Mouse (Mus musculus): ENCODE measurements around the gene Cfap43. TPM values are rescaled to one million over a fixed set of nuclear protein-coding genes. Genes with fewer than 3 reads are reported as not detected.
A peak's percentile ranks its signal among the peaks of the same experiment; 100 is the strongest.

Cfap43 gene
- polyA plus RNA-seq, 1 experiment from 2014 or later: 0.15 TPM

DNA sequence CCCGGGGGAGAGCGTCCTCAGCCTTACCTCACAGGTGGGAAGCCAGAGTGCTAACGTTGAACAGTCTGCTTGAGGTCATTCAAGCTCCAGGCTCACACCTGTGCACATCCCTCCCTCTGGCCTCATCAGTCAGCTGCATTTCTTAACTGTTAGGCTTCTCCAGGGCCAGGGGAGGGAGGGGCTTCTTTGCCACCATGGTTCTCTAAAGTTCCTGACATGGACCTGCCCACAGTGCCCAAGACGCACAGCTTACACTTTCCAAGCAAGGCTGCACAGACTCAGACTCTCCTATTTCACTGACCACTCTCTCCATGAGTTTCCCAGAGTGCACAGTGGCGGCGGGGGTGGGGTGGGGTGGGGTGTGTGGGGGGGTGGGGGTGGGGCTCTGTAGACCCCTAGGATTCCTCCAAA, 10.1 kb downstream of the Cfap43 start:
- ATAC-seq: no peak
- no peak overlapping the region for H3K9ac ChIP-seq (ENCODE audit: low read depth, low read length)
- H3K27me3 ChIP-seq (replicated peaks; ENCODE audit: control insufficient read depth, insufficient read depth, low read length): no peaks in the 10 kb centered on the region
- peaks cover 14% of the 10 kb centered on the region for H3K4me1 ChIP-seq (ENCODE audit: control insufficient read depth, insufficient read depth, low read length)
- WGBS: 24% methylated on average over 6 of the region's 6 CpGs
- H3K4me3 ChIP-seq (ENCODE audit: low read length): no peak overlapping the region
- no peak overlapping the region for H3K27ac ChIP-seq (ENCODE audit: low read length)
- H3K4me2 ChIP-seq (ENCODE audit: low read depth, low read length): peak overlapping the region; percentile 30; the same call in 1 of the 2 replicates
- H3K36me3 ChIP-seq (ENCODE audit: control insufficient read depth, insufficient read depth, low read length): no peaks in the 10 kb centered on the region
- H3K9me3 ChIP-seq (ENCODE audit: control insufficient read depth, low read length): no peaks in the 10 kb centered on the region

DNA sequence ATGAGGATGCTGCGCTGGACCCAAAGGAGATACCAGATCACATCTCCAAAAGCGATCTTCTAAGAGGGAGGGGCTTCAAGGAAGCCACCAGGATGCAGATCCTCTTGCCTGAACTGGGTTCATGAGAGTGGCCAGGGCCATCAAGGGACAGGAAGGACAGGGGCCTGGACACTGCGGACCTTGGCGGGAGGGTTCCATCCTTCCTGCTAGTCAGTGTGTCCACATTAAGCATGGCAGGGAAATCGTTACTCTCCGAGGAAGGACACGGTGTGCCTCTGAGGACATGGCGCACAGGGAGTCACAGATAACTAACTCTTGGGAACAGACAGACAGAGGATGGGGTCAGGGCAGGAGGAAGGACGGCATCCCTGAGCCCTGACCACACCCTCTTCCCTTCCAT, 11.5 kb downstream of the Cfap43 start:
- Histone ChIP-seq H3K27me3 (replicated peaks; ENCODE audit: control insufficient read depth, insufficient read depth, low read length) (no peaks in the 10 kb centered on the region), H3K27ac (ENCODE audit: low read length) (no peak overlapping the region), H3K9ac (ENCODE audit: low read depth, low read length) (no peak overlapping the region), H3K4me1 (ENCODE audit: control insufficient read depth, insufficient read depth, low read length) (peaks cover 25% of the 10 kb centered on the region), H3K9me3 (ENCODE audit: control insufficient read depth, low read length) (no peaks in the 10 kb centered on the region), H3K4me3 (ENCODE audit: low read length) (no peak overlapping the region), H3K4me2 (ENCODE audit: low read depth, low read length) (no peak overlapping the region), H3K36me3 (ENCODE audit: control insufficient read depth, insufficient read depth, low read length) (no peaks in the 10 kb centered on the region)
- 87% methylated on average over 9 of the region's 9 CpGs for WGBS
- ATAC-seq: no peak

DNA sequence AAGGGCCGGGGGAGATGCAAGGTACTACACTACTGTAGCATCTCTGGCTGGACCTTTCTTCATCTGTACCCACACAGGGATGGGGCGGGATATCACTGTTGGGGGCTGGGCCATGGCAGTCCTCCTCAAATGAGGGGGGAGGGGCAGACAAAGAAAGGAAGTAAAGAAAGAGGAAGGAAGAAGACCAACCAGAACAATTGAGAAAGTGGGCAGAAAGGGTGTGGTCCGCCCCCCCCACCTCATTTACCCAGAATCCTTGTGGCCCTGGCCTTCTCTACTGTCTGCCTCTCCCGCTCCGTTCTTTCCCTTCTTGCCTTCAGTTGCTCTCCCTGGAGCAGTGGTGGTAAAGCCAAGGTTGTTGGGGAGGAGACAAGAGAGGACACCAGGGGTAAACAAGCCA, 13.5 kb downstream of the Cfap43 start:
- no peak overlapping the region for H3K27ac ChIP-seq (ENCODE audit: low read length)
- no peak for ATAC-seq
- H3K4me3 ChIP-seq (ENCODE audit: low read length): no peak overlapping the region
- H3K9me3 ChIP-seq (ENCODE audit: control insufficient read depth, low read length): no peaks in the 10 kb centered on the region
- peaks cover 32% of the 10 kb centered on the region for H3K4me1 ChIP-seq (ENCODE audit: control insufficient read depth, insufficient read depth, low read length)
- WGBS: 82% methylated on average over 5 of the region's 5 CpGs
- H3K9ac ChIP-seq (ENCODE audit: low read depth, low read length): no peak overlapping the region
- H3K36me3 ChIP-seq (ENCODE audit: control insufficient read depth, insufficient read depth, low read length): no peaks in the 10 kb centered on the region
- no peak overlapping the region for H3K4me2 ChIP-seq (ENCODE audit: low read depth, low read length)
- H3K27me3 ChIP-seq (replicated peaks; ENCODE audit: control insufficient read depth, insufficient read depth, low read length): no peaks in the 10 kb centered on the region

DNA sequence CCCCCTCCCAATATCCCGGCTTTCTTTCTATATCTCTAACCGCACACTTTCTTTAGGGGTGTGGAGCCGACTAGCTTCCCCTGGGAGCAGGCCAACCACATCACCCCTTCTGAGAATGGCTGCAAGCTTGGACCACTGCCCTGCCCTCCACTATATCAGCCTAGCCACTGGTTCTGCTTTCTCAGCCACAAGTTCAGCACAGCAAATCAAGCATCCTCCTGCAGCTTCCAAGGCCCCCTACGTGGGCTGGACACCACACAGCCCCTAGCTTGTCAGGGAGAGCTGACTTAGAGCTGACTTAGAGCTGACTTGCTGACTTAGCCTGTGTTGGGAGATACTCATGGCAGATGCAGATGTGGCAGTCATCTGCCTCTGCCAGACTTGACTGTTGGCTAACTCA, 14.0 kb downstream of the Cfap43 start:
- Histone ChIP-seq H3K36me3 (ENCODE audit: control insufficient read depth, insufficient read depth, low read length) (no peaks in the 10 kb centered on the region), H3K9me3 (ENCODE audit: control insufficient read depth, low read length) (no peaks in the 10 kb centered on the region), H3K9ac (ENCODE audit: low read depth, low read length) (no peak overlapping the region), H3K27me3 (replicated peaks; ENCODE audit: control insufficient read depth, insufficient read depth, low read length) (no peaks in the 10 kb centered on the region), H3K4me3 (ENCODE audit: low read length) (no peak overlapping the region), H3K27ac (ENCODE audit: low read length) (no peak overlapping the region), H3K4me2 (ENCODE audit: low read depth, low read length) (no peak overlapping the region), H3K4me1 (ENCODE audit: control insufficient read depth, insufficient read depth, low read length) (peaks cover 32% of the 10 kb centered on the region)
- ATAC-seq: no peak
- 73% methylated on average over 4 of the region's 4 CpGs for WGBS

DNA sequence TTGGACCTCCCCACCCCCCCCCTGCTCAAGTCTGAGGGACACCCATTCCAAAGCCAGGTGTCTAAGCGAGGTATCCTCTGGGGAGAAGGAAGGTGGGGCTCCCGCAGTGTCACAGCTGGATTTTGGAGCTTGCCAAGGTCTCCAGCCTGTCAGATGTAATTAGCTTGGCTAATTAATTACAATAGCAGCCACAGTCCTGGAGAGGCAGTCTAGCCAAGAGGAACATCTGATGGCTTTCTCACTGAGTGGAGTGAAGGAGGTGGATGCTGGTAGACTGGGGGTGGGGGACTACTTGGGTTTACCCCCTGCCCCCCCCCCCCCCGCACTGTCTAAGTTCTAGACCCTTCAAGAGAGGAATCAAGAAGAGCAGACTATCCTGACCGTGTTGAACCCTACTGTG, 15.4 kb downstream of the Cfap43 start:
- Histone ChIP-seq H3K4me3 (ENCODE audit: low read length) (no peak overlapping the region), H3K27ac (ENCODE audit: low read length) (no peak overlapping the region), H3K9me3 (ENCODE audit: control insufficient read depth, low read length) (no peaks in the 10 kb centered on the region), H3K36me3 (ENCODE audit: control insufficient read depth, insufficient read depth, low read length) (no peaks in the 10 kb centered on the region), H3K4me2 (ENCODE audit: low read depth, low read length) (no peak overlapping the region), H3K9ac (ENCODE audit: low read depth, low read length) (no peak overlapping the region), H3K27me3 (replicated peaks; ENCODE audit: control insufficient read depth, insufficient read depth, low read length) (no peaks in the 10 kb centered on the region), H3K4me1 (ENCODE audit: control insufficient read depth, insufficient read depth, low read length) (peaks cover 21% of the 10 kb centered on the region)
- ATAC-seq: no peak
- WGBS: 71% methylated on average over 4 of the region's 4 CpGs

DNA sequence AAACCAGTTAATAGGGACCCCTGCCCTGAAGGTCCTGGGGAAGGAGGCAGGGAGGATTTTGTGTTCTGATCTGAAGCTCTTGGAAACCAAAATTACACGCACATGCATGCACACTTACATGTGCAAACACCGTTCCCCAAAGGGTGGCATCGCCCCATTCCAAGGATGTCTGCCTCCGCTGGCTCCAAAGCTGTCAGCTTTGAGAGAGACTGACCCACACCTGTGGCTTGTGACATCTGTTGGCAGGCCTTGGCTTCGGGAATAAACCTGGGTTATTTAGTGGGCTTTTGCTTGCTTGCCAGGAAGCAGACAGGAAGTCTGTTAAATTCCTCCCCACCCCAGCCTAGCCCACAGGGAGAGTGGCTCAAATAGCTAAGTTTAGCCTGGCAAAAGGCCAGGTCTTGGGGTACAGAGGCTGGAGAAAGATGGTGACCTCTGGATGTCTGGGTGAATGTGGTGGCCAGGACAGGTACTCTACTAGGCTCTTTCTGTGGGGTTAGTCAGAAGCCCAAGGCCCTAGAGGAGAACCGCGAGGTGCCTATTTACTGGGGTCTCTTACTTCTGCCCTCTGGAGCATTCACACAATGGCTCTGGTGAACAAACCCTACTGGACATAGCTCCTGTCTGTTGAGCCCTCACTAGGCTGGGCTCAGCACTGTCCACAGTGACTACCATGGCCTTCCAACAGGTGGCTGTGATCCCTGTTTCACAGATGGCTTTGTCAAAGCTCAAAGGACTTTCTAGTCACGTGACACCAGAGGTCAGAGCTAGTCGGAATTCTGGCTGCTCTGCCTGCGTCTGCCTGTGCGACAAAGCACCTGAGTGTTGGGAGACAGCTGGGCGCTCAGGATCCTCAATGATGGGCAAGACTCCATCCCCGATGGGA, 16.5 kb downstream of the Cfap43 start:
- Histone ChIP-seq H3K4me2 (ENCODE audit: low read depth, low read length) (no peak overlapping the region), H3K27me3 (replicated peaks; ENCODE audit: control insufficient read depth, insufficient read depth, low read length) (no peaks in the 10 kb centered on the region), H3K9ac (ENCODE audit: low read depth, low read length) (no peak overlapping the region), H3K9me3 (ENCODE audit: control insufficient read depth, low read length) (no peaks in the 10 kb centered on the region), H3K36me3 (ENCODE audit: control insufficient read depth, insufficient read depth, low read length) (0 out of 2 replicates have a peak, but pooled peaks cover under 1% of the 10 kb centered on the region), H3K4me1 (ENCODE audit: control insufficient read depth, insufficient read depth, low read length) (peaks cover 21% of the 10 kb centered on the region), H3K27ac (ENCODE audit: low read length) (no peak overlapping the region), H3K4me3 (ENCODE audit: low read length) (no peak overlapping the region)
- 0 out of 2 replicates have a peak, but pooled peaks have one; percentile 7 for ATAC-seq
- 66% methylated on average over 13 of the region's 13 CpGs for WGBS

DNA sequence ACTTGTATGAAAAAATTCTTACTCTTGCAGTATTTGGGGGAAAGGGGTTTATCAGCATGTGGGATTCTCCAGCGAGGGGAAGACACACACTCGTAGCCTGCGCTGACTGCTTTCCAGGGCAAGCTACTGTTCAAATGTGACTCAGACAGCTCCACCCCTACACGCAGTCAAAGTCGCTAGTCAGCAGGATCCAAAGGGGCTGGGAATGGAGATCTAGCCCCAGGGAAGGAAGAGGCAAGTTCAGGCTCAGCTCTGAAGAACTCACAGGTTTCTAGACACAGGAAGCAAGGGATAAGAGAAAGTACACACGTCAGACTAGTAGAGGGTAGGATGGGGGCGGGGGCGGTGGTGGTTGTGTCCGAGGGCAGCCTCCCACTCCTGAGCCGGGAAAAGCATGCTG, 18.5 kb downstream of the Cfap43 start:
- H3K27me3 ChIP-seq (replicated peaks; ENCODE audit: control insufficient read depth, insufficient read depth, low read length): no peaks in the 10 kb centered on the region
- no peak overlapping the region for H3K9ac ChIP-seq (ENCODE audit: low read depth, low read length)
- H3K4me2 ChIP-seq (ENCODE audit: low read depth, low read length): no peak overlapping the region
- H3K4me1 ChIP-seq (ENCODE audit: control insufficient read depth, insufficient read depth, low read length): peaks cover 21% of the 10 kb centered on the region
- H3K4me3 ChIP-seq (ENCODE audit: low read length): no peak overlapping the region
- no peak overlapping the region for H3K27ac ChIP-seq (ENCODE audit: low read length)
- H3K36me3 ChIP-seq (ENCODE audit: control insufficient read depth, insufficient read depth, low read length): peaks cover 7% of the 10 kb centered on the region; the same call in 1 of the 2 replicates
- WGBS: 88% methylated on average over 10 of the region's 10 CpGs
- no peaks in the 10 kb centered on the region for H3K9me3 ChIP-seq (ENCODE audit: control insufficient read depth, low read length)
- ATAC-seq: no peak

DNA sequence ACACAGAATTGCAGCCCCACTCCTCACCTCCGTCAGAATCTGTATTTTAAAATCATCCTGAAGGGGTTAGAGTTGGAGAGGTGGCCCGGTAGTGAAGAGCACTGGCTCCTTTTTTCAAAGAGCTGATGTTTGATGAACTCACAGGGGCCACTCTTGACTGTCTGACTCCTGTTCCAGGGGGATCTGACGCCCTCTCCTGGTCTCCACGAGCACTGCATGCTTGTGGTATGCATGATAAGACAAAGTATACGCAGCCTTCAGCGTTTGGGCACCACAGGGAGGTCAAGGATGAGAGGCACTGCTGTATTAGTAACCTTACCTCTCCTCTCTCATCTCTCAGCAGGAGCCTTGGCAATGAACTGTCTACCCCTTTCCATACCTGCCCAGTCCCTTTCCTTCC, 19.1 kb downstream of the Cfap43 start:
- no peak overlapping the region for H3K9ac ChIP-seq (ENCODE audit: low read depth, low read length)
- ATAC-seq: no peak
- no peaks in the 10 kb centered on the region for H3K27me3 ChIP-seq (replicated peaks; ENCODE audit: control insufficient read depth, insufficient read depth, low read length)
- H3K27ac ChIP-seq (ENCODE audit: low read length): no peak overlapping the region
- WGBS: 68% methylated on average over 6 of the region's 6 CpGs
- H3K4me1 ChIP-seq (ENCODE audit: control insufficient read depth, insufficient read depth, low read length): peaks cover 18% of the 10 kb centered on the region
- H3K4me3 ChIP-seq (ENCODE audit: low read length): no peak overlapping the region
- H3K9me3 ChIP-seq (ENCODE audit: control insufficient read depth, low read length): no peaks in the 10 kb centered on the region
- no peak overlapping the region for H3K4me2 ChIP-seq (ENCODE audit: low read depth, low read length)
- H3K36me3 ChIP-seq (ENCODE audit: control insufficient read depth, insufficient read depth, low read length): peaks cover 7% of the 10 kb centered on the region; the same call in 1 of the 2 replicates

DNA sequence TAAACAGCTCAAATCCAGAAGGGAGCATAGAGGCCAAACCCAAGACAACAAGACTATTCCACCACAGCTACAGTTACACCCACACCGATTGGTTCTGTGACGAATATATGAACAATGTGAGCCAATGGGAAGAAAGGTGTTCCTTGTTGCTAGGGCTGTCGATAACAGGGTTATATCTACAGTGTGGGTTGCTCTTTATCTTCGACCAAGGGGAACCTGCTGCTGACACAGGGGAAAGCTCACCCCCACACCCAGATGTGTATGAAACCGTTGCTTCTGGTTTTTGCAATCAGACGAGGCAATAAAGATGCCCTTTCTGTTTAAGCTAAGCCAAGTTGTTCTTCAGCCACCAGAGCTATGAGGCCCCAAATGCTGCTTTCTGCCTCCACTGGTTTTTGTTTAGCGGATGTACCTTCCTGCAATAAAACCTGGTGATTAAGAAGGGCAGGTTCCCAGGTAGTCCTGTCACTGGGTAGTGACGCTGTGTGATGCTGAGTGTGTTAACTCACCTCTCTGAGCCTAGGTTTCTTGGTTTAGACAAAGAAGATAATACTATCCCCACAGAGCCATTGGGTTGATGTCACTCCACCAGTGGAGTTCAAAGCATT, 20.5 kb downstream of the Cfap43 start:
- ATAC-seq: peak; percentile 38; the same call in 1 of the 2 replicates
- Histone ChIP-seq H3K4me2 (ENCODE audit: low read depth, low read length) (no peak overlapping the region), H3K36me3 (ENCODE audit: control insufficient read depth, insufficient read depth, low read length) (peaks cover 7% of the 10 kb centered on the region; the same call in 1 of the 2 replicates), H3K4me3 (ENCODE audit: low read length) (no peak overlapping the region), H3K9ac (ENCODE audit: low read depth, low read length) (no peak overlapping the region), H3K9me3 (ENCODE audit: control insufficient read depth, low read length) (no peaks in the 10 kb centered on the region), H3K27me3 (replicated peaks; ENCODE audit: control insufficient read depth, insufficient read depth, low read length) (no peaks in the 10 kb centered on the region), H3K4me1 (ENCODE audit: control insufficient read depth, insufficient read depth, low read length) (peaks cover 15% of the 10 kb centered on the region; the same call in 1 of the 2 replicates), H3K27ac (ENCODE audit: low read length) (no peak overlapping the region)
- WGBS: 77% methylated on average over 8 of the region's 8 CpGs
